Mouse (Mus musculus) liver, embryonic 14.5 days (tissue): ENCODE data around the gene Zfand6. TPM values are rescaled to one million over a fixed set of nuclear protein-coding genes. Genes with fewer than 3 reads are reported as not detected.

Source experiments
- ATAC-seq: fragments of 200-750 bp; cut with Nextera tagmentation; 2 replicates; pipeline ENCODE4 v1.8.0; 2017; ENCODE audit warnings: moderate number of reproducible peaks, mild to moderate bottlenecking, moderate library complexity; ENCODE audit not compliant: insufficient read depth
- DNase-seq, 3 experiments: peaks; one replicate each; pipeline ENCODE4 v3.0.0-alpha.2; 2012 to 2013; ENCODE audit warnings: low read depth in 3 of 3, low spot score in 3 of 3
- H3K27ac ChIP-seq: fragments of 300-500 bp; sonication (generic); 2 replicates; pipeline ENCODE4 v1.5.1; 2014; ENCODE audit warnings: moderate library complexity, mild to moderate bottlenecking, control low read depth, inconsistent platforms
- H3K27me3 ChIP-seq: fragments of 300-500 bp; sonication (generic); 2 replicates; pipeline ENCODE4 v1.6.1; 2014; ENCODE audit warnings: mild to moderate bottlenecking, low read length, moderate library complexity; ENCODE audit not compliant: control insufficient read depth, insufficient read depth
- H3K36me3 ChIP-seq: fragments of 300-500 bp; sonication (generic); replicated peaks from 2 replicates; pipeline ENCODE4 v1.6.1; 2014; ENCODE audit warnings: low read depth; ENCODE audit not compliant: control insufficient read depth, insufficient read depth
- H3K4me1 ChIP-seq, 2 experiments: fragments of 200-500 bp in 1 of 2; fragments of 300-500 bp in 1 of 2; sonication (generic) in 1 of 2; replicated peaks; 2 replicates each; pipeline ENCODE4 v1.6.1; 2012 to 2014; ENCODE audit warnings: antibody characterized with exemption in 1 of 2, inconsistent platforms in 1 of 2, low read length in 1 of 2; ENCODE audit not compliant: control insufficient read depth in 2 of 2, insufficient read depth in 2 of 2
- H3K4me2 ChIP-seq: fragments of 300-500 bp; sonication (generic); 2 replicates; pipeline ENCODE4 v1.6.1; 2014; ENCODE audit warnings: low read depth, mild to moderate bottlenecking, control low read depth, moderate library complexity
- H3K4me3 ChIP-seq, 2 experiments: fragments of 200-500 bp in 1 of 2; fragments of 300-500 bp in 1 of 2; sonication (generic) in 1 of 2; 2 replicates each; pipeline ENCODE4 v1.5.1; 2012 to 2014; ENCODE audit warnings: low read depth in 2 of 2, low read length in 2 of 2, mild to moderate bottlenecking in 2 of 2, control low read depth in 1 of 2, inconsistent platforms in 1 of 2, moderate library complexity in 1 of 2; ENCODE audit not compliant: insufficient read depth in 1 of 2
- H3K9ac ChIP-seq: fragments of 300-500 bp; sonication (generic); replicated peaks from 2 replicates; pipeline ENCODE4 v1.6.1; 2014; ENCODE audit warnings: mild to moderate bottlenecking, control low read depth, moderate library complexity
- H3K9me3 ChIP-seq: fragments of 300-500 bp; sonication (generic); 2 replicates; pipeline ENCODE4 v1.6.1; 2016; ENCODE audit warnings: low read length, mixed read lengths; ENCODE audit not compliant: control insufficient read depth
- CTCF ChIP-seq: IDR thresholded peaks from 2 replicates; pipeline ENCODE4 v1.5.1; 2016; ENCODE audit warnings: antibody characterized with exemption, low read depth, control low read depth
- EP300 ChIP-seq: IDR thresholded peaks from 2 replicates; pipeline ENCODE4 v1.6.1; 2016; ENCODE audit warnings: antibody characterized with exemption, low read depth
- WGBS: fragments of 180-500 bp; shearing (Covaris S2); extraction: QIAGEN DNeasy Blood & Tissue Kit; methylation state at CpG from one replicate; pipeline ENCODE4 v1.1.7; 2014; ENCODE audit not compliant: insufficient replicate concordance; 5-methylcytosine and 5-hydroxymethylcytosine counted together
- polyA plus RNA-seq, 2 experiments: library from polyadenylated mRNA; depleted of rRNA in 1 of 2; stranded (reverse) in 1 of 2; unstranded in 1 of 2; fragments of >200 nt; fragmentation: Nextera tagmentation in 1 of 2; extraction: Ambion mirVana in 1 of 2; gene quantifications; 2 replicates each; pipeline versions ENCODE4 v1.2.1 to v1.2.3; 2012 to 2014

Gene Zfand6
- polyA plus RNA-seq, 2 experiments = 75.5 to 125 TPM

GRCm38 (mm10) chr7:84605704-84606292, 84.0 kb downstream of the Zfand6 start:
- peak; percentile 16; the same call in 1 of the 2 replicates for TF ChIP-seq EP300
- no peak for TF ChIP-seq CTCF
- Histone ChIP-seq H3K9ac (peak overlapping the region; percentile 45), H3K27me3 (no peaks in the 10 kb centered on the region), H3K9me3 (no peaks in the 10 kb centered on the region), H3K4me1 (peaks cover 8 to 10% of the 10 kb centered on the region in 2 experiments), H3K27ac (no peak overlapping the region), H3K4me3 (peak overlapping the region; percentile 56 to 64), H3K4me2 (peak overlapping the region; percentile 76), H3K36me3 (no peaks in the 10 kb centered on the region)
- DNase-seq (peak; percentile 64 to 73 (median 68)), ATAC-seq (peak; percentile 95)
- WGBS = under 1% methylated on average over 36 of the region's 36 CpGs

GRCm38 (mm10) chr7:84605033-84605687, 84.6 kb downstream of the Zfand6 start:
- DNase-seq (no peak), ATAC-seq (peak; percentile 5; the same call in 1 of the 2 replicates)
- Histone ChIP-seq H3K36me3 (no peaks in the 10 kb centered on the region), H3K4me2 (peak overlapping the region; percentile 76), H3K9me3 (no peaks in the 10 kb centered on the region), H3K4me3 (peak overlapping the region; percentile 56 to 64), H3K27ac (peak overlapping the region; percentile 1; the same call in 1 of the 2 replicates), H3K9ac (peak overlapping the region; percentile 45), H3K27me3 (no peaks in the 10 kb centered on the region), H3K4me1 (peaks cover 8 to 10% of the 10 kb centered on the region in 2 experiments)
- WGBS = 11% methylated on average over 19 of the region's 19 CpGs
- no peak for TF ChIP-seq EP300

GRCm38 (mm10) chr7:84604501-84604900, 85.3 kb downstream of the Zfand6 start:
- no peak for ATAC-seq
- Histone ChIP-seq H3K4me1 (peaks cover 8 to 10% of the 10 kb centered on the region in 2 experiments), H3K27ac (no peak overlapping the region), H3K9me3 (no peaks in the 10 kb centered on the region), H3K27me3 (no peaks in the 10 kb centered on the region), H3K9ac (no peak overlapping the region), H3K36me3 (no peaks in the 10 kb centered on the region), H3K4me3 (peak overlapping the region in 1 of 2 experiments; percentile 4; a peak in 1 of 4 replicates), H3K4me2 (peak overlapping the region; percentile 76)
- no peak for DNase-seq
- 50% methylated on average over 3 of the region's 3 CpGs for WGBS
- TF ChIP-seq EP300 (no peak), CTCF (no peak)

- H3K4me1 ChIP-seq = peaks cover 5 to 6% of the 10 kb centered on the region in 2 experiments
- H3K36me3 ChIP-seq = no peaks in the 10 kb centered on the region
- no peak for TF ChIP-seq EP300
- TF ChIP-seq CTCF = no peak
- ATAC-seq (no peak), DNase-seq (no peak)
- no peak overlapping the region for H3K27ac ChIP-seq
- no peak overlapping the region for H3K4me2 ChIP-seq
- no peaks in the 10 kb centered on the region for H3K9me3 ChIP-seq
- no peak overlapping the region for H3K9ac ChIP-seq
- H3K27me3 ChIP-seq = no peaks in the 10 kb centered on the region
- 61% methylated on average over 3 of the region's 3 CpGs for WGBS
- H3K4me3 ChIP-seq = no peak overlapping the region
Observed at GRCm38 (mm10) chr7:84601331-84601730, 88.4 kb downstream of the Zfand6 start.

- H3K4me2 ChIP-seq = no peak overlapping the region
- DNase-seq = no peak
- H3K9ac ChIP-seq = no peak overlapping the region
- 62% methylated on average over 2 of the region's 2 CpGs for WGBS
- H3K27ac ChIP-seq = no peak overlapping the region
- no peak for TF ChIP-seq EP300
- no peak for TF ChIP-seq CTCF
- no peaks in the 10 kb centered on the region for H3K27me3 ChIP-seq
- H3K9me3 ChIP-seq = no peaks in the 10 kb centered on the region
- no peaks in the 10 kb centered on the region for H3K36me3 ChIP-seq
- no peak overlapping the region for H3K4me3 ChIP-seq
- ATAC-seq = no peak
- peaks cover 5% of the 10 kb centered on the region in 2 experiments; a peak in 3 of 4 replicates for H3K4me1 ChIP-seq
Observed at GRCm38 (mm10) chr7:84600631-84601030, 89.1 kb downstream of the Zfand6 start.
